Mouse (Mus musculus) forebrain, postnatal 0 days (tissue): ENCODE measurements around the gene Brd9. TPM values are rescaled to one million over a fixed set of nuclear protein-coding genes. Genes with fewer than 3 reads are reported as not detected.

Source experiments
- ATAC-seq: fragments of 200-750 bp; cut with Nextera tagmentation; 2 replicates; pipeline ENCODE4 v1.8.0; 2017; ENCODE audit warnings: mild to moderate bottlenecking, moderate library complexity
- DNase-seq: peaks from one replicate; pipeline ENCODE4 v3.0.0-alpha.2; 2015
- H3K27ac ChIP-seq: fragments of 300-500 bp; sonication (generic); 2 replicates; pipeline ENCODE4 v1.5.1; 2014; ENCODE audit warnings: low read depth, mild to moderate bottlenecking, antibody characterized with exemption, low read length, moderate library complexity, mixed read lengths
- H3K27me3 ChIP-seq: fragments of 300-500 bp; sonication (generic); 2 replicates; pipeline ENCODE4 v1.6.1; 2014; ENCODE audit warnings: mild to moderate bottlenecking, low read length, mixed read lengths; ENCODE audit not compliant: insufficient read depth
- H3K36me3 ChIP-seq: fragments of 300-500 bp; sonication (generic); 2 replicates; pipeline ENCODE4 v1.6.1; 2014; ENCODE audit warnings: mild to moderate bottlenecking, moderate library complexity; ENCODE audit not compliant: insufficient read depth
- H3K4me1 ChIP-seq: fragments of 300-500 bp; sonication (generic); 2 replicates; pipeline ENCODE4 v1.6.1; 2014; ENCODE audit warnings: antibody characterized with exemption; ENCODE audit not compliant: insufficient read depth
- H3K4me2 ChIP-seq: fragments of 300-500 bp; sonication (generic); 2 replicates; pipeline ENCODE4 v1.6.1; 2014; ENCODE audit warnings: low read depth, mild to moderate bottlenecking, moderate library complexity
- H3K4me3 ChIP-seq: fragments of 300-500 bp; sonication (generic); 2 replicates; pipeline ENCODE4 v1.5.1; 2014; ENCODE audit warnings: low read depth, low read length, mixed read lengths
- H3K9ac ChIP-seq: fragments of 300-500 bp; sonication (generic); 2 replicates; pipeline ENCODE4 v1.6.1; 2014; ENCODE audit warnings: mild to moderate bottlenecking
- H3K9me3 ChIP-seq: fragments of 300-500 bp; sonication (generic); 2 replicates; pipeline ENCODE4 v1.6.1; 2016; ENCODE audit warnings: low read length
- CTCF ChIP-seq: sonication (generic); IDR thresholded peaks from 2 replicates; pipeline ENCODE4 v1.5.1; 2016; ENCODE audit warnings: antibody characterized with exemption, control low read depth, low read depth
- WGBS: fragments of 180-500 bp; shearing (Covaris S2); extraction: QIAGEN DNeasy Blood & Tissue Kit; methylation state at CpG from one replicate; pipeline ENCODE4 v1.1.7; 2014; 5-methylcytosine and 5-hydroxymethylcytosine counted together
- polyA plus RNA-seq: library from polyadenylated mRNA; unstranded; fragments of >200 nt; fragmentation: Nextera tagmentation; extraction: Ambion mirVana; gene quantifications from 2 replicates; pipeline ENCODE4 v1.2.1, GENCODE M21; 2015
- total RNA-seq: library from RNA; depleted of rRNA; stranded (reverse); fragments of >200 nt; gene quantifications from 2 replicates; pipeline ENCODE4 v1.2.3, GENCODE M21; 2014

Gene Brd9
- total and polyA plus RNA-seq, 2 experiments from 2014 or later = 75.0 to 111 TPM

- WGBS = 87% methylated on average over 10 of the region's 10 CpGs
- no peak for ATAC-seq
Observed at GRCm38 (mm10) chr13:73932201-73932600, 5.4 kb upstream of the Brd9 start.

GRCm38 (mm10) chr13:73936938-73937320, 682 bp upstream of the Brd9 start:
- H3K27ac ChIP-seq = no peak overlapping the region
- no peak; the same call in 1 of the 2 replicates for ATAC-seq
- peak overlapping the region; percentile 85 for H3K4me2 ChIP-seq
- H3K9me3 ChIP-seq = no peaks in the 10 kb centered on the region
- H3K4me1 ChIP-seq = peaks cover 10% of the 10 kb centered on the region; the same call in 1 of the 2 replicates
- H3K27me3 ChIP-seq = no peaks in the 10 kb centered on the region
- 14% methylated on average over 5 of the region's 5 CpGs for WGBS
- no peak for DNase-seq
- peak overlapping the region; percentile 94; the same call in 1 of the 2 replicates for H3K9ac ChIP-seq
- peak overlapping the region; percentile 89 for H3K4me3 ChIP-seq
- TF ChIP-seq CTCF = no peak
- H3K36me3 ChIP-seq = peaks cover 13% of the 10 kb centered on the region

More at GRCm38 (mm10) chr13:73932201-73932600, 5.4 kb upstream of the Brd9 start:
- Histone ChIP-seq H3K4me1 (0 out of 2 replicates have a peak, but pooled peaks cover 4% of the 10 kb centered on the region), H3K9ac (no peak overlapping the region), H3K27me3 (no peaks in the 10 kb centered on the region), H3K9me3 (no peaks in the 10 kb centered on the region), H3K4me2 (no peak overlapping the region), H3K36me3 (peaks cover 23% of the 10 kb centered on the region; the same call in 1 of the 2 replicates), H3K4me3 (no peak overlapping the region), H3K27ac (no peak overlapping the region)
- TF ChIP-seq CTCF = no peak
- DNase-seq = no peak

- Histone ChIP-seq H3K27ac (peak overlapping the region; percentile 91), H3K4me3 (peak overlapping the region; percentile 89), H3K27me3 (no peaks in the 10 kb centered on the region), H3K36me3 (peaks cover 21% of the 10 kb centered on the region), H3K9ac (peak overlapping the region; percentile 94), H3K4me1 (peaks cover 10% of the 10 kb centered on the region; the same call in 1 of the 2 replicates), H3K4me2 (peak overlapping the region; percentile 85), H3K9me3 (no peaks in the 10 kb centered on the region)
- no peak for TF ChIP-seq CTCF
- peak; percentile 44 for DNase-seq
- WGBS = 41% methylated on average over 13 of the region's 13 CpGs
- ATAC-seq = peak; percentile 44
Observed at GRCm38 (mm10) chr13:73938177-73938560, 558 bp downstream of the Brd9 start.

GRCm38 (mm10) chr13:73939101-73939500, 1.5 kb downstream of the Brd9 start:
- no peaks in the 10 kb centered on the region for H3K27me3 ChIP-seq
- H3K4me1 ChIP-seq = peaks cover 10% of the 10 kb centered on the region; the same call in 1 of the 2 replicates
- no peak for TF ChIP-seq CTCF
- peaks cover 31% of the 10 kb centered on the region for H3K36me3 ChIP-seq
- no peak overlapping the region for H3K4me3 ChIP-seq
- DNase-seq = no peak
- 98% methylated on average over 5 of the region's 5 CpGs for WGBS
- no peak overlapping the region for H3K4me2 ChIP-seq
- H3K9ac ChIP-seq = no peak overlapping the region
- no peaks in the 10 kb centered on the region for H3K9me3 ChIP-seq
- ATAC-seq = no peak
- no peak overlapping the region for H3K27ac ChIP-seq

GRCm38 (mm10) chr13:73944606-73945005, 7.0 kb downstream of the Brd9 start:
- WGBS = 95% methylated on average over 9 of the region's 9 CpGs
- no peak overlapping the region for H3K27ac ChIP-seq
- DNase-seq (no peak), ATAC-seq (no peak)
- no peaks in the 10 kb centered on the region for H3K4me1 ChIP-seq
- no peak overlapping the region for H3K4me3 ChIP-seq
- H3K4me2 ChIP-seq = no peak overlapping the region
- H3K36me3 ChIP-seq = peaks cover 83% of the 10 kb centered on the region
- no peaks in the 10 kb centered on the region for H3K27me3 ChIP-seq
- TF ChIP-seq CTCF = no peak
- H3K9me3 ChIP-seq = no peaks in the 10 kb centered on the region
- no peak overlapping the region for H3K9ac ChIP-seq

GRCm38 (mm10) chr13:73953551-73954130, 16.0 kb downstream of the Brd9 start:
- no peak overlapping the region for H3K27ac ChIP-seq
- H3K4me1 ChIP-seq = no peaks in the 10 kb centered on the region
- no peak overlapping the region for H3K9ac ChIP-seq
- ATAC-seq (no peak), DNase-seq (no peak)
- 100% methylated on average over 1 of the region's 1 CpGs for WGBS
- TF ChIP-seq CTCF = no peak
- no peak overlapping the region for H3K4me2 ChIP-seq
- H3K27me3 ChIP-seq = no peaks in the 10 kb centered on the region
- no peaks in the 10 kb centered on the region for H3K9me3 ChIP-seq
- H3K4me3 ChIP-seq = no peak overlapping the region
- H3K36me3 ChIP-seq = peaks cover 89% of the 10 kb centered on the region

GRCm38 (mm10) chr13:73954666-73955065, 17.1 kb downstream of the Brd9 start:
- WGBS = 65% methylated on average over 6 of the region's 6 CpGs
- H3K27ac ChIP-seq = no peak overlapping the region
- no peaks in the 10 kb centered on the region for H3K4me1 ChIP-seq
- H3K4me2 ChIP-seq = no peak overlapping the region
- H3K27me3 ChIP-seq = no peaks in the 10 kb centered on the region
- H3K9ac ChIP-seq = no peak overlapping the region
- TF ChIP-seq CTCF = no peak
- H3K9me3 ChIP-seq = no peaks in the 10 kb centered on the region
- ATAC-seq = no peak
- DNase-seq = no peak
- no peak overlapping the region for H3K4me3 ChIP-seq
- peaks cover 87% of the 10 kb centered on the region for H3K36me3 ChIP-seq
